In genomic region chr12:5374196-5374683, GRCm38 (mm10) we compare ENCODE assay signal across 8 mouse cellular contexts. TPM values are rescaled to one million over a fixed set of nuclear protein-coding genes. Genes with fewer than 3 reads are reported as not detected.
A peak's percentile ranks its signal among the peaks of the same experiment; 100 is the strongest.
DNase-seq lines count a peak whose midpoint lies in the region; ATAC-seq and TF ChIP-seq lines count a peak whose summit lies in the region.

No protein-coding gene starts in this region.

- H3K9ac ChIP-seq in embryonic facial prominence, embryonic 11.5 days (replicated peaks; ENCODE audit: low read length), result peak overlapping the region; percentile 68
- H3K9ac ChIP-seq in liver, embryonic 14.5 days (replicated peaks), result no peak overlapping the region

- no peak overlapping the region for H3K27ac ChIP-seq in embryonic facial prominence, embryonic 11.5 days (replicated peaks; ENCODE audit: low read depth, low read length)
- H3K27ac ChIP-seq in liver, embryonic 14.5 days, result no peak overlapping the region

- DNase-seq in heart, adult 18-20 months, result peak; percentile 11 to 22
- no peak for DNase-seq in heart, adult 8-10 months (ENCODE audit: low spot score)
- DNase-seq in G1E (ENCODE audit: low spot score), result no peak
- peak; percentile 15 for DNase-seq in embryonic facial prominence, embryonic 11.5 days (ENCODE audit: low spot score)
- DNase-seq in heart, postnatal 4 days, result peak; percentile 20
- DNase-seq in liver, embryonic 14.5 days (ENCODE audit: low read depth in 3 of 3, low spot score in 3 of 3), result no peak
- peak; percentile 51 to 57 for DNase-seq in right cerebral cortex, postnatal 10 days (ENCODE audit: low spot score in 2 of 2)
- DNase-seq in layer of hippocampus, postnatal 14 days (ENCODE audit: low spot score in 2 of 2), result no peak

- no peak for TF ChIP-seq CTCF in G1E (IDR thresholded peaks at IDR 0.05; ENCODE audit: low read depth, low read length)
- no peak for TF ChIP-seq CTCF in liver, embryonic 14.5 days (IDR thresholded peaks at IDR 0.05; ENCODE audit: low read depth)

- H3K4me1 ChIP-seq in G1E (ENCODE audit: insufficient read depth, low read depth, low read length), result no peaks in the 10 kb centered on the region; the same call in 1 of the 2 replicates
- H3K4me1 ChIP-seq in embryonic facial prominence, embryonic 11.5 days (ENCODE audit: control insufficient read depth, insufficient read depth, low read length), result peaks cover 2% of the 10 kb centered on the region; the same call in 1 of the 2 replicates
- H3K4me1 ChIP-seq in liver, embryonic 14.5 days (replicated peaks; ENCODE audit: control insufficient read depth in 2 of 2, insufficient read depth in 2 of 2, low read length in 1 of 2), result no peaks in the 10 kb centered on the region

- H3K4me2 ChIP-seq in embryonic facial prominence, embryonic 11.5 days (ENCODE audit: low read depth, low read length), result peak overlapping the region; percentile 99
- H3K4me2 ChIP-seq in liver, embryonic 14.5 days (ENCODE audit: low read depth), result peak overlapping the region; percentile 15; the same call in 1 of the 2 replicates

- 0% methylated on average over 31 of the region's 31 CpGs for WGBS in embryonic facial prominence, embryonic 11.5 days
- WGBS in liver, embryonic 14.5 days (ENCODE audit: insufficient replicate concordance), result 3% methylated on average over 30 of the region's 31 CpGs

- H3K36me3 ChIP-seq in G1E (replicated peaks), result no peaks in the 10 kb centered on the region
- no peaks in the 10 kb centered on the region for H3K36me3 ChIP-seq in embryonic facial prominence, embryonic 11.5 days (replicated peaks; ENCODE audit: control insufficient read depth, insufficient read depth, low read depth, low read length)
- H3K36me3 ChIP-seq in liver, embryonic 14.5 days (replicated peaks; ENCODE audit: control insufficient read depth, insufficient read depth, low read depth), result no peaks in the 10 kb centered on the region

- peak overlapping the region; percentile 23; the same call in 1 of the 2 replicates for H3K4me3 ChIP-seq in G1E (ENCODE audit: low read depth, low read length)
- peak overlapping the region; percentile 58 for H3K4me3 ChIP-seq in embryonic facial prominence, embryonic 11.5 days (ENCODE audit: low read depth, low read length)
- H3K4me3 ChIP-seq in liver, embryonic 14.5 days (ENCODE audit: insufficient read depth in 1 of 2, low read depth in 2 of 2, low read length in 2 of 2), result peak overlapping the region; percentile 30 to 46; a peak in 3 of 4 replicates

- peaks cover 48% of the 10 kb centered on the region for H3K9me3 ChIP-seq in G1E (replicated peaks)
- no peaks in the 10 kb centered on the region for H3K9me3 ChIP-seq in embryonic facial prominence, embryonic 11.5 days (replicated peaks; ENCODE audit: control insufficient read depth, low read length)
- no peaks in the 10 kb centered on the region for H3K9me3 ChIP-seq in liver, embryonic 14.5 days (ENCODE audit: control insufficient read depth, low read length)

- ATAC-seq in G1E (ENCODE audit: extremely low read depth, insufficient number of reproducible peaks, low FRiP score, poor library complexity, severe bottlenecking), result no peak
- ATAC-seq in embryonic facial prominence, embryonic 11.5 days (replicated peaks; ENCODE audit: insufficient number of reproducible peaks, low FRiP score, low TSS enrichment, low read depth), result peak; percentile 14; the same call in 1 of the 2 replicates
- no peak for ATAC-seq in liver, embryonic 14.5 days (ENCODE audit: insufficient read depth)

- no peaks in the 10 kb centered on the region for H3K27me3 ChIP-seq in G1E (ENCODE audit: insufficient read depth, low read length)
- H3K27me3 ChIP-seq in embryonic facial prominence, embryonic 11.5 days (ENCODE audit: control insufficient read depth, insufficient read depth, low read length), result no peaks in the 10 kb centered on the region; the same call in 1 of the 2 replicates
- peaks cover 44% of the 10 kb centered on the region for H3K27me3 ChIP-seq in liver, embryonic 14.5 days (ENCODE audit: control insufficient read depth, insufficient read depth, low read length)

- no peak for TF ChIP-seq EP300 in liver, embryonic 14.5 days (IDR thresholded peaks at IDR 0.05; ENCODE audit: low read depth)

RNA-seq across cellular contexts. Expression of gene Klhl29, which starts 1.2 kb away (rescaled TPM):
- under 1 TPM; 0.27 to 0.44 TPM for total RNA-seq in heart, adult 18-20 months (2021)
- under 1 TPM; 0.24 to 0.72 (median 0.39) TPM for total RNA-seq in heart, adult 8-10 months (2022)
- total RNA-seq in G1E (2014; fragmentation: Nextera tagmentation) (not detected in 2 replicates), G1E (2017) (0.05 and 0.06 TPM in 2 replicates)
- polyA plus RNA-seq in G1E (2012), result not detected in 2 replicates
- polyA plus RNA-seq in embryonic facial prominence, embryonic 11.5 days (2014; fragmentation: Nextera tagmentation; extraction: Ambion mirVana), result 1.9 and 2.1 TPM in 2 replicates
- under 1 TPM; 0.69 to 0.90 TPM for total RNA-seq in heart, postnatal 4 days (2021)
- polyA plus RNA-seq in liver, embryonic 14.5 days (2012; rRNA removed), result 0.11 and 0.17 TPM in 2 replicates
- 0.05 and 0.06 TPM in 2 replicates for polyA plus RNA-seq in liver, embryonic 14.5 days (2014; fragmentation: Nextera tagmentation; extraction: Ambion mirVana)
- 10 to 100 TPM; 32.5 to 35.4 TPM for total RNA-seq in layer of hippocampus, postnatal 14 days (2021)

Comparison
In these comparisons a context has a peak if more than half of its experiments do, and no peak if none do; other contexts are left out.
1. DNase-seq: peak in heart, adult 18-20 months (2 of 2), embryonic facial prominence, embryonic 11.5 days (single experiment), heart, postnatal 4 days (single experiment) and right cerebral cortex, postnatal 10 days (2 of 2); none in heart, adult 8-10 months (single experiment), G1E (single experiment), liver, embryonic 14.5 days (0 of 3) and layer of hippocampus, postnatal 14 days (0 of 2).
2. RNA of gene Klhl29, which starts 1.2 kb away (total RNA-seq): 32.5 to 35.4 TPM in layer of hippocampus, postnatal 14 days; 0.69 to 0.90 TPM in heart, postnatal 4 days, 0.27 to 0.44 TPM in heart, adult 18-20 months, 0.24 to 0.72 TPM in heart, adult 8-10 months and 0.05 to 0.06 TPM in G1E; every median in the first group is over 10 times any median in the second.
3. Peak in every context shown above with its lines, with median percentiles within 50 percentile points of each other: H3K4me3 ChIP-seq.